Mouse (Mus musculus) liver, postnatal 0 days (tissue): ENCODE data around the gene Cntd1.

Experiments
- CTCF ChIP-seq: sonication (generic); IDR thresholded peaks from 2 replicates; pipeline ENCODE4 v1.5.1; 2016; ENCODE audit warnings: antibody characterized with exemption, low read depth
- EP300 ChIP-seq: IDR thresholded peaks from 2 replicates; pipeline ENCODE4 v1.6.1; 2016; ENCODE audit warnings: antibody characterized with exemption, low read depth, mild to moderate bottlenecking

GRCm38 (mm10) chr11:101246702-101247012 is 32.2 kb upstream of the Cntd1 start:
- TF ChIP-seq EP300, result no peak
- no peak for TF ChIP-seq CTCF
